Mouse (Mus musculus) stomach, embryonic 14.5 days (tissue): Measurements from ENCODE around the gene Cdh13. TPM values are rescaled to one million over a fixed set of nuclear protein-coding genes. Genes with fewer than 3 reads are reported as not detected.

Experiments
- ATAC-seq: fragments of 200-750 bp; cut with Nextera tagmentation; 2 replicates; pipeline ENCODE4 v1.8.0; 2017; ENCODE audit warnings: low read depth, moderate TSS enrichment; ENCODE audit not compliant: insufficient number of reproducible peaks, insufficient read depth, low FRiP score
- H3K27ac ChIP-seq: fragments of 300-500 bp; sonication (generic); 2 replicates; pipeline ENCODE4 v1.5.1; 2014; ENCODE audit warnings: mild to moderate bottlenecking, low read length, moderate library complexity, mixed read lengths
- H3K27me3 ChIP-seq: fragments of 300-500 bp; sonication (generic); 2 replicates; pipeline ENCODE4 v1.6.1; 2014; ENCODE audit warnings: low read length, control low read depth, mixed read lengths; ENCODE audit not compliant: control insufficient read depth, insufficient read depth
- H3K36me3 ChIP-seq: fragments of 300-500 bp; sonication (generic); 2 replicates; pipeline ENCODE4 v1.6.1; 2014; ENCODE audit warnings: mild to moderate bottlenecking, control low read depth, low read length, moderate library complexity, mixed read lengths; ENCODE audit not compliant: control insufficient read depth, insufficient read depth
- H3K4me1 ChIP-seq: fragments of 300-500 bp; sonication (generic); 2 replicates; pipeline ENCODE4 v1.6.1; 2014; ENCODE audit warnings: low read length, control low read depth, mixed read lengths; ENCODE audit not compliant: control insufficient read depth, insufficient read depth
- H3K4me2 ChIP-seq: fragments of 300-500 bp; sonication (generic); replicated peaks from 2 replicates; pipeline ENCODE4 v1.6.1; 2014; ENCODE audit warnings: low read depth, low read length, control low read depth
- H3K4me3 ChIP-seq: fragments of 300-500 bp; sonication (generic); 2 replicates; pipeline ENCODE4 v1.5.1; 2014; ENCODE audit warnings: low read depth, low read length, control low read depth
- H3K9ac ChIP-seq: fragments of 300-500 bp; sonication (generic); replicated peaks from 2 replicates; pipeline ENCODE4 v1.6.1; 2014; ENCODE audit warnings: low read depth, mild to moderate bottlenecking, control low read depth, low read length, moderate library complexity, mixed read lengths
- H3K9me3 ChIP-seq: fragments of 300-500 bp; sonication (generic); 2 replicates; pipeline ENCODE4 v1.6.1; 2016; ENCODE audit warnings: low read depth, low read length, control low read depth; ENCODE audit not compliant: control insufficient read depth
- WGBS: fragments of 180-500 bp; shearing (Covaris S2); extraction: QIAGEN DNeasy Blood & Tissue Kit; methylation state at CpG from one replicate; pipeline ENCODE4 v1.1.7; 2014; 5-methylcytosine and 5-hydroxymethylcytosine counted together
- polyA plus RNA-seq: library from polyadenylated mRNA; unstranded; fragments of >200 nt; fragmentation: Nextera tagmentation; extraction: Ambion mirVana; gene quantifications from 2 replicates; pipeline ENCODE4 v1.2.1, GENCODE M21; 2014

The Cdh13 gene
- polyA plus RNA-seq, 1 experiment from 2014 or later, result 17.6 TPM

GRCm38 (mm10) chr8:118582185-118582584 is 298.7 kb downstream of the Cdh13 start:
- no peak overlapping the region for H3K4me2 ChIP-seq
- 94% methylated on average over 8 of the region's 8 CpGs for WGBS
- ATAC-seq, result no peak
- no peak overlapping the region for H3K9ac ChIP-seq
- H3K9me3 ChIP-seq, result no peaks in the 10 kb centered on the region
- H3K4me1 ChIP-seq, result no peaks in the 10 kb centered on the region
- no peaks in the 10 kb centered on the region for H3K27me3 ChIP-seq
- no peak overlapping the region for H3K4me3 ChIP-seq
- no peak overlapping the region for H3K27ac ChIP-seq
- H3K36me3 ChIP-seq, result no peaks in the 10 kb centered on the region

DNA sequence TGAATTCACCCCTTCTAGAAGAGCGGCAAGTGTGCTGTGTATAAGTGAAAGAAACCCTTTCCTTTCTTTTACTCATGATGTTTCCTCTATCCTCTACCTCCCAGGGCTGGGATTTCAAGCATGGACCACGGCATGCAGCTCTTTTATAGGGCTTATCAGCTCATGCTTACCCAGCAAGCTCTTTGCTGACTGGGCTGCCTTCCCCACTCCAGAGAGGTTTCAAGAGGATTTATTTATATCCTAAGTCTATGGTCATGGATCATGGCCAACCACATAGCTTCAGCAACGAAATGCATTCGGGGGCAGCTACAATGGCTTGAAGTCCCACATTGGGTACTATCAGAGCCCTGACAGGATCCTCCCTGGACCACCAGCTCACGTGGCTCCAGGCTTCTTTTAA is 304.4 kb downstream of the Cdh13 start:
- WGBS, result 79% methylated on average over 5 of the region's 5 CpGs
- no peaks in the 10 kb centered on the region for H3K27me3 ChIP-seq
- H3K4me3 ChIP-seq, result no peak overlapping the region
- no peak overlapping the region for H3K4me2 ChIP-seq
- no peaks in the 10 kb centered on the region for H3K36me3 ChIP-seq
- H3K9ac ChIP-seq, result no peak overlapping the region
- H3K9me3 ChIP-seq, result no peaks in the 10 kb centered on the region
- no peak overlapping the region for H3K27ac ChIP-seq
- no peak for ATAC-seq
- no peaks in the 10 kb centered on the region for H3K4me1 ChIP-seq

GRCm38 (mm10) chr8:118596816-118597215 is 313.3 kb downstream of the Cdh13 start:
- H3K27me3 ChIP-seq, result no peaks in the 10 kb centered on the region
- WGBS, result 79% methylated on average over 8 of the region's 8 CpGs
- no peaks in the 10 kb centered on the region for H3K36me3 ChIP-seq
- no peak overlapping the region for H3K27ac ChIP-seq
- no peak overlapping the region for H3K4me3 ChIP-seq
- ATAC-seq, result no peak
- no peak overlapping the region for H3K9ac ChIP-seq
- H3K4me1 ChIP-seq, result no peaks in the 10 kb centered on the region
- no peak overlapping the region for H3K4me2 ChIP-seq
- H3K9me3 ChIP-seq, result no peaks in the 10 kb centered on the region

GRCm38 (mm10) chr8:118601376-118601775 is 317.8 kb downstream of the Cdh13 start:
- Histone ChIP-seq H3K27ac (no peak overlapping the region), H3K9ac (no peak overlapping the region), H3K27me3 (no peaks in the 10 kb centered on the region), H3K4me3 (no peak overlapping the region), H3K9me3 (no peaks in the 10 kb centered on the region), H3K36me3 (no peaks in the 10 kb centered on the region), H3K4me2 (no peak overlapping the region), H3K4me1 (no peaks in the 10 kb centered on the region)
- WGBS, result 77% methylated on average over 8 of the region's 8 CpGs
- ATAC-seq, result no peak

DNA sequence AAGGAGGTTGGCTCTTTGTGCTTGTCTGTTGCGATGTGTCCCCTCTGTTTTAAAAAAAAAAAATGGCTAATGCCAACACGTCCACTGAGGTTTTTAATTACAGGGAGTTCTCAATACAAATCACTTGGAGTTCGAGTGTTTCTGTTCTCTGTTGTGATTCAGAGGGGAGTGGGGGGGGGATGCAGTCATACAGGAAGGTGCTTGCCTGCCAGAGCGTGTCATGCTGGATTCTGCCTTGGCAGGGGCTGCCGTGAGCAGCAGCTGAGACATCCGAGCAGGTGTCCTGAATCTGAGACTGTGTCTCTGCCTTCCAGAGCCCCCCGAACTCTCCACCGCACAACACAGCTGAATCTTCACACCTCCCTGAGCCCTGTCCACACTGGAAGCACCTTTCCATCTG is 318.5 kb downstream of the Cdh13 start:
- no peak overlapping the region for H3K27ac ChIP-seq
- no peak overlapping the region for H3K9ac ChIP-seq
- no peaks in the 10 kb centered on the region for H3K4me1 ChIP-seq
- WGBS, result 75% methylated on average over 8 of the region's 8 CpGs
- H3K27me3 ChIP-seq, result no peaks in the 10 kb centered on the region
- H3K4me3 ChIP-seq, result no peak overlapping the region
- H3K4me2 ChIP-seq, result no peak overlapping the region
- H3K36me3 ChIP-seq, result no peaks in the 10 kb centered on the region
- H3K9me3 ChIP-seq, result no peaks in the 10 kb centered on the region
- no peak for ATAC-seq

- H3K27ac ChIP-seq, result no peak overlapping the region
- no peaks in the 10 kb centered on the region for H3K36me3 ChIP-seq
- H3K9ac ChIP-seq, result no peak overlapping the region
- no peak overlapping the region for H3K4me2 ChIP-seq
- no peak overlapping the region for H3K4me3 ChIP-seq
- no peak for ATAC-seq
- WGBS, result 93% methylated on average over 10 of the region's 10 CpGs
- no peaks in the 10 kb centered on the region for H3K9me3 ChIP-seq
- no peaks in the 10 kb centered on the region for H3K4me1 ChIP-seq
- H3K27me3 ChIP-seq, result no peaks in the 10 kb centered on the region
These were observed 328.0 kb downstream of the Cdh13 start for GRCm38 (mm10) chr8:118611551-118611950.

DNA sequence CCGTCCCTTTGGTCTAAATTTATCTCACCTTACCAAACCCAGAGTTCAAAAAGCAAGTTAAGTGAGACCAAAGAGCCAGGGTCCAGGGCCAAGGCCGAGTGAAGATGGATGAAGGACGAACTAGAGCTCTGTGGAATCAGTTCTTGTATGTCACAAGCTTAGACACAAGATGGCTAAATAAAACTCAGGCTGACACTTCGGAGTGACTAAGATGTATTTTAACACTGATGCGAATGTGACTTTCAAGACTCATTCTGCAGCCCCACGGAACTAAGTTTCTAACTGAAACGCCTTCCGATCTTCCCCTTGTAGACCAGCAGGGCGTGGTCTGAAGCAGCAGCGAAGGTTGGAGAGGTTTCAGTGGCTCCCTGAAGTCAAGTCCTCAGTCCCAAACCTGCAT is 334.7 kb downstream of the Cdh13 start:
- no peak overlapping the region for H3K27ac ChIP-seq
- H3K4me2 ChIP-seq, result no peak overlapping the region
- no peak overlapping the region for H3K4me3 ChIP-seq
- no peak for ATAC-seq
- H3K9ac ChIP-seq, result no peak overlapping the region
- no peaks in the 10 kb centered on the region for H3K4me1 ChIP-seq
- no peaks in the 10 kb centered on the region for H3K9me3 ChIP-seq
- no peaks in the 10 kb centered on the region for H3K36me3 ChIP-seq
- 92% methylated on average over 10 of the region's 10 CpGs for WGBS
- H3K27me3 ChIP-seq, result no peaks in the 10 kb centered on the region

DNA sequence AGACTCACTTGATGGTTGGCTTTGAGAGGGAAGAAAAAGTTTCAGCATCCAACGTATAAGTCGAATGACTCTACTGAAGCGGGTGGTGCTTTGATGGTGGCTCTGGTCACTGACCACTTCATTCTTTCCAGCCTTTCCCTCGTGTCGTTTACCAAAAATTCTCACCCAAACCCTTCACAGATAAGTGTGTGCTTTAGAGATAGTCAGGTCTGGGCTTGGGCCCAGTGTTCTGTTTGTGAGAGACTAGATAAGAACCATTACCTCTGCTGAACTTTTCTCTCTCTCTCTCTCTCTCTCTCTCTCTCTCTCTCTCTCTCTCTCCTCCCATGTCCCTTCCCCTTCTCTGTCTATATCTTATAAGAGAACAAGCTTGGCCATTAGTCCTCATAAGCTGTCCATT is 342.9 kb downstream of the Cdh13 start:
- no peak for ATAC-seq
- WGBS, result 86% methylated on average over 5 of the region's 5 CpGs
- Histone ChIP-seq H3K4me3 (no peak overlapping the region), H3K4me2 (no peak overlapping the region), H3K9ac (no peak overlapping the region), H3K9me3 (no peaks in the 10 kb centered on the region), H3K27me3 (no peaks in the 10 kb centered on the region), H3K27ac (no peak overlapping the region), H3K4me1 (no peaks in the 10 kb centered on the region), H3K36me3 (no peaks in the 10 kb centered on the region)

- no peak overlapping the region for H3K4me2 ChIP-seq
- 67% methylated on average over 5 of the region's 5 CpGs for WGBS
- H3K36me3 ChIP-seq, result no peaks in the 10 kb centered on the region
- ATAC-seq, result no peak
- no peaks in the 10 kb centered on the region for H3K4me1 ChIP-seq
- H3K27ac ChIP-seq, result no peak overlapping the region
- no peaks in the 10 kb centered on the region for H3K9me3 ChIP-seq
- no peaks in the 10 kb centered on the region for H3K27me3 ChIP-seq
- no peak overlapping the region for H3K9ac ChIP-seq
- H3K4me3 ChIP-seq, result no peak overlapping the region
These were observed 344.2 kb downstream of the Cdh13 start for GRCm38 (mm10) chr8:118627737-118628136.
